Mouse (Mus musculus) testis, adult 2 months (tissue): ENCODE data around the gene Lgr4. TPM values are rescaled to one million over a fixed set of nuclear protein-coding genes. Genes with fewer than 3 reads are reported as not detected.

Experiments used
- H3K27ac ChIP-seq: fragments of 200-500 bp; 2 replicates; pipeline ENCODE4 v1.5.1; 2012; ENCODE audit warnings: low read depth, low read length; ENCODE audit not compliant: control insufficient read depth, insufficient read depth
- H3K27me3 ChIP-seq: fragments of 200-500 bp; 2 replicates; pipeline ENCODE4 v1.6.1; 2012; ENCODE audit warnings: mild to moderate bottlenecking, low read length, moderate library complexity; ENCODE audit not compliant: control insufficient read depth, insufficient read depth
- H3K36me3 ChIP-seq: fragments of 200-500 bp; 2 replicates; pipeline ENCODE4 v1.6.1; 2012; ENCODE audit warnings: mild to moderate bottlenecking, low read length; ENCODE audit not compliant: control insufficient read depth, insufficient read depth
- H3K4me1 ChIP-seq: fragments of 200-500 bp; 2 replicates; pipeline ENCODE4 v1.6.1; 2012; ENCODE audit warnings: low read length; ENCODE audit not compliant: control insufficient read depth, insufficient read depth
- H3K4me3 ChIP-seq: fragments of 200-500 bp; 2 replicates; pipeline ENCODE4 v1.5.1; 2012; ENCODE audit warnings: low read depth, mild to moderate bottlenecking, low read length, moderate library complexity, mixed read lengths; ENCODE audit not compliant: control insufficient read depth
- CTCF ChIP-seq: fragments of 200-500 bp; IDR thresholded peaks from 2 replicates; pipeline ENCODE4 v1.5.1; 2012; ENCODE audit warnings: low read depth, mild to moderate bottlenecking, inconsistent platforms, low read length, moderate library complexity; ENCODE audit not compliant: control insufficient read depth, insufficient read depth, insufficient replicate concordance
- POLR2A ChIP-seq: fragments of 200-500 bp; IDR thresholded peaks from 2 replicates; pipeline ENCODE4 v1.6.1; 2012; ENCODE audit warnings: low read depth, mild to moderate bottlenecking, inconsistent platforms, low read length, moderate library complexity; ENCODE audit not compliant: control insufficient read depth
- polyA plus RNA-seq: library from polyadenylated mRNA; depleted of rRNA; stranded (reverse); fragments of >200 nt; gene quantifications from 2 replicates; pipeline ENCODE4 v1.2.3, GENCODE M21; 2012

The Lgr4 gene
- polyA plus RNA-seq, 1 experiment: 4.3 TPM

GRCm38 (mm10) chr2:109983435-109983834 lies 66.0 kb downstream of the Lgr4 start:
- no peak overlapping the region for H3K4me3 ChIP-seq
- no peaks in the 10 kb centered on the region for H3K27me3 ChIP-seq

DNA sequence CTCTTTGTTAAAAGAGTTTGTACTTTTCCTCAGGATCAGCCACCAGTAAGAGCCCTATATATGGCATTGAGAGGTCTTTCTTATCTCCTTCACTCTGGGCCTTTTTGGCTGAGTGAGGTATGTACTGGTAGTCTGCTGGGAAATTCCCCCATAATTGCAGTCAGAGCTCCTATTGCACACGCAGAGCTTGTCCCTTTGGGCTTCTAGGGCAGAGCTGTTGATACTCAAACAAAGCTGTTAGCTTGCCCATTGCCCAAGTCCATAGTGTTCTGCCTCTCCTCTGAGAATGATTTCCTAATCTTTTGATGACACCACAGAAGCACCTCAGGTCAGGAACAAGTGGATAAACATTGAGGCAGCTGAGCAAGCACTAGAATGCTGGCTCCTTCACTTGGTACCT lies 67.5 kb downstream of the Lgr4 start:
- Histone ChIP-seq H3K4me1 (no peaks in the 10 kb centered on the region), H3K27ac (no peak overlapping the region), H3K36me3 (no peaks in the 10 kb centered on the region), H3K4me3 (no peak overlapping the region), H3K27me3 (no peaks in the 10 kb centered on the region)
- TF ChIP-seq POLR2A (no peak), CTCF (no peak)

More at GRCm38 (mm10) chr2:109983435-109983834, 66.0 kb downstream of the Lgr4 start:
- no peak for TF ChIP-seq CTCF
- no peak for TF ChIP-seq POLR2A
- Histone ChIP-seq H3K4me1 (no peaks in the 10 kb centered on the region), H3K36me3 (no peaks in the 10 kb centered on the region), H3K27ac (no peak overlapping the region)

- no peak for TF ChIP-seq CTCF
- TF ChIP-seq POLR2A: no peak
- H3K4me3 ChIP-seq: no peak overlapping the region
- no peaks in the 10 kb centered on the region for H3K36me3 ChIP-seq
- no peaks in the 10 kb centered on the region for H3K4me1 ChIP-seq
- no peaks in the 10 kb centered on the region for H3K27me3 ChIP-seq
- H3K27ac ChIP-seq: no peak overlapping the region
These were observed 68.1 kb downstream of the Lgr4 start for GRCm38 (mm10) chr2:109985560-109985959.

DNA sequence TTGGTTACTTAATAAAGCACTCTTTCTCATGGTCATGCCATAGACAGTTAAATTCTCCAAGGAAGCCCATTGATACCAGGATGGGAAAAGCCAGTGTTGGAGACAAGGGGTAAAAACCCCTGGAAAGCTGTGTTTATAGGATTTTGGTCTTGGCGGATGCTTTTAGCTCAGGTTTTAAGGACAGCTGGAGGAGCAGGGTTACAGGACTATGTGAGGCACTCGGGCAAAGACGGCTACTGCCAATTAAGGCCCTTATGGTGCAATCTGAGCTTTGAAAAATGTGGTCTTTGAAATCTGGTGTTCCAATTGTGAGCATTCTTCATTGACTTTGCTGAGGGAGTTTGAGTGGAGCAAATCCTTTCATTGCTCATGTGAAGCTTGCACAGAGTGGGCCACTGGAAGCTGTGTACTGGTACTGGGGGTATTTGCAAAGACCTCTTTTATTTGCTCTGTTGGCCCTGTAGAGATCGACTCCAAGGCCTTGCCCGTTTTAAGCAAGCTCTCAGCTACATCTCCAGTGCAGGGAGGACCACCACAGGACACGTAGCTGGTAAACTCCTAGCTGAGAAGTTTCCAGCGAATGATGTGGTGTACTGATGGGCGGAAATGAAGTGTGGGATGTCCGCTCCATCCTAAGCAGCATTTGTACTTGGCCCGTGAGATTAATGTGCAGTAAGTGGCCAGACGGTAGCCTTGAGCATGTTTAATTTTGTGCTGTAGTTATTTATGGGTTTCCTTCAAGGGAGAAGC lies 68.8 kb downstream of the Lgr4 start:
- H3K4me1 ChIP-seq: no peaks in the 10 kb centered on the region
- no peak overlapping the region for H3K27ac ChIP-seq
- no peaks in the 10 kb centered on the region for H3K36me3 ChIP-seq
- no peaks in the 10 kb centered on the region for H3K27me3 ChIP-seq
- no peak overlapping the region for H3K4me3 ChIP-seq
- TF ChIP-seq POLR2A (no peak), CTCF (no peak)

DNA sequence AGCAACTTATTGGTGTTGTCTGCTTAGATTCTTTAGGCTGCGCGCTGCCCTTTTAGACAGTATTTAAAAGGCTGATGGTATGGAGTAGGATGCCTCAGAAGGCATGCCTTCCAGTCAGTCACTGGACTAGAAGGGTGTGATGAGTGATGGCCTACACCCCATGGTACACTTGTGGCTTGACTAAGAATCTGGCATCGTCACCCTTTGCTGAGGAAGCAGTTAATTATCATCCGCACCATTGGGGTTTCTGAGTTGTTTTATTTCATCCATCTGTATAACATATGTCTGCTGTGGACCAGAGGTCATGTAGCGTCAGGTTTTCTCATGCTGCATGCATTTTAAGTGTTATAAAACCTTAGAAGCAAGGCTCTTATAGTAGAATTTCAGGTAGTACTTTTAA lies 70.5 kb downstream of the Lgr4 start:
- TF ChIP-seq CTCF (no peak), POLR2A (no peak)
- Histone ChIP-seq H3K4me1 (no peaks in the 10 kb centered on the region), H3K4me3 (no peak overlapping the region), H3K27me3 (no peaks in the 10 kb centered on the region), H3K36me3 (no peaks in the 10 kb centered on the region), H3K27ac (no peak overlapping the region)

GRCm38 (mm10) chr2:109989196-109989595 lies 71.7 kb downstream of the Lgr4 start:
- H3K4me3 ChIP-seq: no peak overlapping the region
- H3K36me3 ChIP-seq: no peaks in the 10 kb centered on the region
- H3K27me3 ChIP-seq: no peaks in the 10 kb centered on the region
- TF ChIP-seq POLR2A: no peak
- no peak for TF ChIP-seq CTCF
- no peak overlapping the region for H3K27ac ChIP-seq
- H3K4me1 ChIP-seq: no peaks in the 10 kb centered on the region

GRCm38 (mm10) chr2:109989679-109990473 lies 72.4 kb downstream of the Lgr4 start:
- Histone ChIP-seq H3K27ac (no peak overlapping the region), H3K4me3 (no peak overlapping the region), H3K36me3 (no peaks in the 10 kb centered on the region), H3K4me1 (no peaks in the 10 kb centered on the region), H3K27me3 (no peaks in the 10 kb centered on the region)
- no peak for TF ChIP-seq CTCF
- no peak for TF ChIP-seq POLR2A

- Histone ChIP-seq H3K4me3 (no peak overlapping the region), H3K27me3 (no peaks in the 10 kb centered on the region), H3K27ac (no peak overlapping the region), H3K4me1 (no peaks in the 10 kb centered on the region), H3K36me3 (no peaks in the 10 kb centered on the region)
- TF ChIP-seq CTCF (no peak), POLR2A (no peak)
These were observed 74.3 kb downstream of the Lgr4 start for GRCm38 (mm10) chr2:109991754-109992153.
